Mouse (Mus musculus): ENCODE results near the gene Il13.

DNA sequence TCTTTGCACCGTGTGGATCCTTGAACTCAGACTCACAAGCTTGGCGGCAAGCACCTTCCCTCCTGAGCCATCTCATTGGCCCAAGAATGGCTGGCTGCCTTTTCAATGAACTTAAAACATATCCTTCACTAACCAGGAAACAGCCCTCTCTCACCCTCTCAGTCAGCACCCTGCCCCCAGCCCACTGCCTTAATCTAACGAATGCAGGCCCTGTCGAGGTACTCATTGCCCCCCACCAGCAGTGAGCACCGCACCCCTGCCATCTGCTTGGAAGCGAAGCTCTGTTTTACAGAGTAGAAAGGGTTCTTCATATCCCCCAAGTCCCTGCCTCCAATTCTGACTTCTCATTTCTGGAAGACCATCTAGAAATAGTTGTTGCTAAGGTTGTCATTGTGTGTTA, 15.1 kb downstream of the Il13 start:
- no peak for TF ChIP-seq POLR2A (IDR thresholded peaks at IDR 0.05; ENCODE audit: borderline replicate concordance, control insufficient read depth, low read depth, low read length)
- no peak for TF ChIP-seq CTCF (IDR thresholded peaks at IDR 0.05; ENCODE audit: control insufficient read depth, insufficient read depth, low read length)
